18 mouse cellular contexts compared by ENCODE assay signal in genomic region chr3:32655994-32656393, GRCm38 (mm10). TPM values are rescaled to one million over a fixed set of nuclear protein-coding genes. Genes with fewer than 3 reads are reported as not detected.
DNase-seq lines count a peak whose midpoint lies in the region; ATAC-seq and TF ChIP-seq lines count a peak whose summit lies in the region.
"Had no signal": no experiment of that assay in that cellular context is flagged by ENCODE, and none has a peak within 500 bp of the region (broad histone marks: within the 10 kb centered on the region; RNA-seq: fewer than 3 reads in every experiment).

No protein-coding gene starts in this region.

- no peak overlapping the region for H3K9ac ChIP-seq in forebrain, embryonic 11.5 days (ENCODE audit: low read length)
- H3K9ac ChIP-seq: hindbrain, embryonic 15.5 days; midbrain, embryonic 13.5 days; neural tube, embryonic 15.5 days had no signal

- no peak for TF ChIP-seq CTCF in left cerebral cortex, adult 2 months (IDR thresholded peaks at IDR 0.05)

- intact Hi-C loops in left cerebral cortex, adult 2 months (cut with DNase I): no loop called here

- peak; percentile 26 for DNase-seq in heart, adult 8-10 months (ENCODE audit: low spot score)
- DNase-seq in heart, postnatal 4 days: no peak
- DNase-seq in thymus, postnatal 0 days (ENCODE audit: low spot score): peak; percentile 11
- DNase-seq in thymus, postnatal 10 days (ENCODE audit: low spot score in 2 of 2): no peak
- DNase-seq in naive thymus-derived CD4-positive, alpha-beta T cell, adult 2 months (ENCODE audit: low read depth): peak; percentile 27
- no peak for DNase-seq in left cerebral cortex, adult 2 months (ENCODE audit: extremely low spot score in 1 of 2, low spot score in 2 of 2)
- no peak for DNase-seq in forebrain, embryonic 11.5 days (ENCODE audit: low spot score)
- DNase-seq: adrenal gland, adult 2 months; cerebellum, adult 11-12 months; cerebellum, postnatal 25 days; kidney, adult 11 months; retina, postnatal 1 day had no signal

- WGBS in forebrain, embryonic 11.5 days: 93% methylated on average over 4 of the region's 4 CpGs

- ATAC-seq in forebrain, embryonic 11.5 days (replicated peaks; ENCODE audit: low FRiP score): no peak
- ATAC-seq: forebrain, embryonic 14.5 days; midbrain, embryonic 13.5 days had no signal

- H3K36me3 ChIP-seq in forebrain, embryonic 11.5 days (ENCODE audit: control insufficient read depth, insufficient read depth, low read length): no peaks in the 10 kb centered on the region
- H3K36me3 ChIP-seq: hindbrain, embryonic 15.5 days; midbrain, embryonic 13.5 days; neural tube, embryonic 15.5 days had no signal

- no peak overlapping the region for H3K4me3 ChIP-seq in brown adipose tissue, adult 24 weeks (ENCODE audit: insufficient read depth, low read depth, low read length)
- no peak overlapping the region for H3K4me3 ChIP-seq in left cerebral cortex, adult 2 months
- no peak overlapping the region for H3K4me3 ChIP-seq in forebrain, embryonic 11.5 days (ENCODE audit: low read depth, low read length)
- H3K4me3 ChIP-seq: hindbrain, embryonic 15.5 days; midbrain, embryonic 13.5 days; neural tube, embryonic 15.5 days had no signal

- no peaks in the 10 kb centered on the region for H3K9me3 ChIP-seq in forebrain, embryonic 11.5 days (ENCODE audit: control insufficient read depth, low read length)
- H3K9me3 ChIP-seq: hindbrain, embryonic 15.5 days; neural tube, embryonic 15.5 days had no signal

- H3K27ac ChIP-seq in brown adipose tissue, adult 24 weeks (replicated peaks; ENCODE audit: low read depth, low read length): peak overlapping the region; percentile 57
- no peak overlapping the region for H3K27ac ChIP-seq in left cerebral cortex, adult 2 months
- no peak overlapping the region for H3K27ac ChIP-seq in forebrain, embryonic 11.5 days (ENCODE audit: low read depth, low read length)
- H3K27ac ChIP-seq: hindbrain, embryonic 15.5 days; kidney, postnatal 0 days; midbrain, embryonic 13.5 days; neural tube, embryonic 15.5 days had no signal

- no peak overlapping the region for H3K4me2 ChIP-seq in forebrain, embryonic 11.5 days (ENCODE audit: low read depth, low read length, severe bottlenecking)
- H3K4me2 ChIP-seq: hindbrain, embryonic 15.5 days; midbrain, embryonic 13.5 days; neural tube, embryonic 15.5 days had no signal

- H3K27me3 ChIP-seq in forebrain, embryonic 11.5 days (ENCODE audit: control insufficient read depth, insufficient read depth, low read length): no peaks in the 10 kb centered on the region
- H3K27me3 ChIP-seq: hindbrain, embryonic 15.5 days; midbrain, embryonic 13.5 days; neural tube, embryonic 15.5 days had no signal

- no peaks in the 10 kb centered on the region for H3K4me1 ChIP-seq in brown adipose tissue, adult 24 weeks (ENCODE audit: control insufficient read depth, insufficient read depth, insufficient read length, low read length)
- no peaks in the 10 kb centered on the region for H3K4me1 ChIP-seq in forebrain, embryonic 11.5 days (replicated peaks; ENCODE audit: control insufficient read depth, insufficient read depth, low read length)
- H3K4me1 ChIP-seq: hindbrain, embryonic 15.5 days; midbrain, embryonic 13.5 days; neural tube, embryonic 15.5 days had no signal

RNA-seq across cellular contexts. Expression of gene Gnb4, which starts 39.6 kb away (rescaled TPM):
- 10 to 100 TPM in 2 of 4 experiments, 1 to 10 TPM in 2; 6.9 to 14.1 (median 10.9) TPM for total RNA-seq in heart, adult 8-10 months (2022)
- 10 to 100 TPM; 34.7 to 37.2 TPM for total RNA-seq in heart, postnatal 4 days (2021)
- 43.3 and 45.5 TPM in 2 replicates for polyA plus RNA-seq in thymus, postnatal 0 days (2015; fragmentation: Nextera tagmentation; extraction: Ambion mirVana)
- 5.4 and 6.8 TPM in 2 replicates for polyA plus RNA-seq in brown adipose tissue, adult 24 weeks (2012; ENCODE audit: insufficient read depth, insufficient read length, missing spikeins)
- total RNA-seq in left cerebral cortex, adult 2 months (2021): 10 to 100 TPM; 22.9 to 27.4 TPM
- 35.5 and 45.6 TPM in 2 replicates for polyA plus RNA-seq in forebrain, embryonic 11.5 days (2014; fragmentation: Nextera tagmentation; extraction: Ambion mirVana)

RNA-seq across cellular contexts. Expression of gene Actl6a, which starts 50.1 kb away (rescaled TPM):
- total RNA-seq in heart, adult 8-10 months (2022): 10 to 100 TPM; 17.3 to 26.9 (median 20.3) TPM
- 10 to 100 TPM; 46.6 to 54.2 TPM for total RNA-seq in heart, postnatal 4 days (2021)
- polyA plus RNA-seq in thymus, postnatal 0 days (2015; fragmentation: Nextera tagmentation; extraction: Ambion mirVana): 164 and 171 TPM in 2 replicates
- polyA plus RNA-seq in brown adipose tissue, adult 24 weeks (2012; ENCODE audit: insufficient read depth, insufficient read length, missing spikeins): 23.6 and 35.8 TPM in 2 replicates
- 10 to 100 TPM; 16.7 to 17.7 TPM for total RNA-seq in left cerebral cortex, adult 2 months (2021)
- polyA plus RNA-seq in forebrain, embryonic 11.5 days (2014; fragmentation: Nextera tagmentation; extraction: Ambion mirVana): 276 and 280 TPM in 2 replicates

Comparison
In these comparisons a context has a peak if more than half of its experiments do, and no peak if none do; other contexts are left out.
1. DNase-seq: peak in heart, adult 8-10 months (single experiment), thymus, postnatal 0 days (single experiment) and naive thymus-derived CD4-positive, alpha-beta T cell, adult 2 months (single experiment); none in heart, postnatal 4 days (single experiment), thymus, postnatal 10 days (0 of 2), left cerebral cortex, adult 2 months (0 of 2) and forebrain, embryonic 11.5 days (single experiment).